Mouse (Mus musculus): ENCODE results near the gene Zfp968.
"Not testable (repeated sequence)": the region's sequence is repeated elsewhere in the genome, so short reads cannot be mapped to it uniquely, and the experiment has no call there.

Gene Zfp968

DNA sequence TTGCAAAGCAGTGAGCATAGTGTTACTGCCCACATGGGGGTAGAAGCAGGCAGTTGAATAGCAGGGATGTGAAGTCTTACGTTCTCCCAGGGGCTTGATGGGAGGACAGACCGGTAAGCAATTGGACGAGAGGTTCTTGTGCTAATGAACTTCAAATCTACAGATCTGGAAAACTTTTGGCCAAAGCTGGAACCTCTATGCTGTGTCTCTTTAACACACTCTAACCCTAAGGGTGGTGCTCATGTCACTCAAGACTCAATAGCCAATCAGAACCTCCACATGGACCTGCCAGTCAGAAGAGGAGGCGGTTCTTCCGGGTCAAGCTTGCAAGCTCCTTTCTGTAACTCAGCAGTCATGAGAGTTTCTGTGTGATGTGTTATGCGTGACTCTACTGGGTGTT is at the start of gene Zfp968:
TSS of gene Zfp968 (plus strand) at position 301 of the 400 bp plus-strand sequence.
- DNase-seq (ENCODE audit: low spot score in 2 of 2), result not testable (repeated sequence)

DNA sequence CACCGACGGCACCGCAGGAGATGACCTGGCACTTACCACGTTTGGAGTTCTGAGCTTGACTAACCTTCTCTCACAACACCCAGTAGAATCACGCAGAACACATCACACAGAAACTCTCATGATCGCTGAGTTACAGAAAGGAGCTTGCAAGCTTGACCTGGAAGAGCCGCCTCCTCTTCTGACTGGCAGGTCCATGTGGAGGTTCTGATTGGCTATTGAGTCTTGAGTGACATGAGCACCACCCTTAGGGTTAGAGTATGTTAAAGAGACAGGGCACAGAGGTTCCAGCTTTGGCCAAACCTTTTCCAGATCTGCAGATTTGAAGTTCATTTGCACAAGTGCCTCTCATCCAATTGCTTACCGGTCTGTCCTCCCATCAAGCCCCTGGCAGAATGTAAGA is 34.1 kb upstream of the Zfp968 start, which contains the start of gene Gm4631:
TSS of gene Gm4631 (minus strand) at position 101 of the 400 bp plus-strand sequence.
- not testable (repeated sequence) for DNase-seq (ENCODE audit: low spot score in 2 of 2)
